Mouse (Mus musculus): ENCODE results near the gene Cfap61. TPM values are rescaled to one million over a fixed set of nuclear protein-coding genes. Genes with fewer than 3 reads are reported as not detected.

Cfap61 gene
- total RNA-seq, 1 experiment from 2014 or later, result 39.6 TPM

- no peak for DNase-seq
These were observed 148.8 kb downstream of the Cfap61 start for GRCm38 (mm10) chr2:146083326-146083871.

GRCm38 (mm10) chr2:146087411-146087810 lies 152.8 kb downstream of the Cfap61 start:
- DNase-seq, result no peak

- no peak for DNase-seq
These were observed 154.6 kb downstream of the Cfap61 start for GRCm38 (mm10) chr2:146089157-146089692.

- no peak for DNase-seq
These were observed 162.9 kb downstream of the Cfap61 start for GRCm38 (mm10) chr2:146097532-146097931.

GRCm38 (mm10) chr2:146098853-146099717 lies 164.5 kb downstream of the Cfap61 start:
- no peak for DNase-seq

GRCm38 (mm10) chr2:146099838-146100237 lies 165.3 kb downstream of the Cfap61 start:
- DNase-seq, result no peak

- no peak for DNase-seq
These were observed 166.0 kb downstream of the Cfap61 start for GRCm38 (mm10) chr2:146100489-146101060.

GRCm38 (mm10) chr2:146102600-146102999 lies 168.0 kb downstream of the Cfap61 start:
- no peak for DNase-seq

- no peak for DNase-seq
These were observed 170.8 kb downstream of the Cfap61 start for GRCm38 (mm10) chr2:146105341-146105740.

- DNase-seq, result no peak
These were observed 173.4 kb downstream of the Cfap61 start for GRCm38 (mm10) chr2:146107980-146108379.

- DNase-seq, result no peak
These were observed 175.3 kb downstream of the Cfap61 start for GRCm38 (mm10) chr2:146109921-146110320.

GRCm38 (mm10) chr2:146116282-146116681 lies 181.7 kb downstream of the Cfap61 start:
- no peak for DNase-seq

- no peak for DNase-seq
These were observed 182.1 kb downstream of the Cfap61 start for GRCm38 (mm10) chr2:146116726-146117125.

- DNase-seq, result no peak
These were observed 182.8 kb downstream of the Cfap61 start for GRCm38 (mm10) chr2:146117191-146117914.

GRCm38 (mm10) chr2:146117915-146118403 lies 183.4 kb downstream of the Cfap61 start:
- no peak for DNase-seq

- DNase-seq, result no peak
These were observed 187.0 kb downstream of the Cfap61 start for GRCm38 (mm10) chr2:146121551-146121950.

- DNase-seq, result no peak
These were observed 190.5 kb downstream of the Cfap61 start for GRCm38 (mm10) chr2:146125129-146125528.

- no peak for DNase-seq
These were observed 194.0 kb downstream of the Cfap61 start for GRCm38 (mm10) chr2:146128622-146129021.

GRCm38 (mm10) chr2:146130514-146130913 lies 195.9 kb downstream of the Cfap61 start:
- DNase-seq, result no peak

GRCm38 (mm10) chr2:146134275-146134674 lies 199.7 kb downstream of the Cfap61 start:
- DNase-seq, result no peak

- DNase-seq, result no peak
These were observed 206.1 kb downstream of the Cfap61 start for GRCm38 (mm10) chr2:146140711-146141110.

- no peak for DNase-seq
These were observed 212.7 kb downstream of the Cfap61 start for GRCm38 (mm10) chr2:146147306-146147705.

Measured in adrenal gland, postnatal 14 days (tissue).